Mouse (Mus musculus) midbrain, embryonic 13.5 days (tissue): ENCODE results near the gene Fyn. TPM values are rescaled to one million over a fixed set of nuclear protein-coding genes. Genes with fewer than 3 reads are reported as not detected.

Source experiments
- ATAC-seq: fragments of 200-750 bp; cut with Nextera tagmentation; 2 replicates; pipeline ENCODE4 v1.8.0; 2017; ENCODE audit warnings: mild to moderate bottlenecking, moderate TSS enrichment, moderate library complexity
- H3K27ac ChIP-seq: fragments of 300-500 bp; sonication (generic); 2 replicates; pipeline ENCODE4 v1.5.1; 2015; ENCODE audit warnings: inconsistent platforms, mild to moderate bottlenecking, moderate library complexity
- H3K27me3 ChIP-seq: fragments of 300-500 bp; sonication (generic); 2 replicates; pipeline ENCODE4 v1.6.1; 2015; ENCODE audit warnings: mild to moderate bottlenecking, inconsistent platforms
- H3K36me3 ChIP-seq: fragments of 300-500 bp; sonication (generic); 2 replicates; pipeline ENCODE4 v1.6.1; 2015; ENCODE audit warnings: mild to moderate bottlenecking, inconsistent platforms
- H3K4me1 ChIP-seq: fragments of 300-500 bp; sonication (generic); replicated peaks from 2 replicates; pipeline ENCODE4 v1.6.1; 2015; ENCODE audit warnings: inconsistent platforms
- H3K4me2 ChIP-seq: fragments of 300-500 bp; sonication (generic); replicated peaks from 2 replicates; pipeline ENCODE4 v1.6.1; 2015; ENCODE audit warnings: moderate library complexity, mild to moderate bottlenecking, inconsistent platforms
- H3K4me3 ChIP-seq: fragments of 300-500 bp; sonication (generic); replicated peaks from 2 replicates; pipeline ENCODE4 v1.5.1; 2015; ENCODE audit warnings: mild to moderate bottlenecking, inconsistent platforms
- H3K9ac ChIP-seq: fragments of 300-500 bp; sonication (generic); replicated peaks from 2 replicates; pipeline ENCODE4 v1.6.1; 2015; ENCODE audit warnings: mild to moderate bottlenecking, inconsistent platforms
- H3K9me3 ChIP-seq: fragments of 300-500 bp; sonication (generic); 2 replicates; pipeline ENCODE4 v1.6.1; 2016; ENCODE audit warnings: mild to moderate bottlenecking, inconsistent platforms
- WGBS: fragments of 180-500 bp; shearing (Covaris S2); methylation state at CpG from one replicate; pipeline ENCODE4 v1.1.7; 2015; 5-methylcytosine and 5-hydroxymethylcytosine counted together
- polyA plus RNA-seq: library from polyadenylated mRNA; unstranded; fragments of >200 nt; fragmentation: Nextera tagmentation; extraction: Ambion mirVana; gene quantifications from 2 replicates; pipeline ENCODE4 v1.2.1, GENCODE M21; 2015

Fyn gene
- polyA plus RNA-seq, 1 experiment from 2014 or later, result 64.8 TPM

DNA sequence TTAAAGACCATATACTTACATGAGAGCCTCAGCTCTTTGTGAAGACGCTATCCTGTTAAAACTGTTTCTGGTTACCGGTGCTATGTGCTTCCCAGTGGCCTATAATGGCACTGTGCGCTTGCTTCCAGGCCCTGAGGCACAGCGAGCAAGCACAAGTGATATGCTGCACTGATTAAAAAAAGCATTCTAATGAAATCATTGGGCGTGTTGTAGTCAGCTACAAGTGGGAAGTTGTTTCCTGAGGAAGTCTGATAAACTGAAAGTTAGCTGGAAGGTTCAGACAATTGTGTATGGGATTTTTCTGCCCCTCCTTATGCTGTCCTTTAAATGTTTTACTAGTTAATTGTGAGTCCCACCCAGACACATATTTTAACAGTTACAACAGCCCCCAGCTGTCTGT, 49.0 kb downstream of the Fyn start:
- Histone ChIP-seq H3K36me3 (no peaks in the 10 kb centered on the region), H3K9me3 (no peaks in the 10 kb centered on the region), H3K27me3 (no peaks in the 10 kb centered on the region), H3K9ac (no peak overlapping the region), H3K4me1 (peaks cover 59% of the 10 kb centered on the region), H3K4me3 (no peak overlapping the region), H3K4me2 (no peak overlapping the region), H3K27ac (no peak overlapping the region)
- no peak for ATAC-seq
- WGBS, result 76% methylated on average over 5 of the region's 5 CpGs

DNA sequence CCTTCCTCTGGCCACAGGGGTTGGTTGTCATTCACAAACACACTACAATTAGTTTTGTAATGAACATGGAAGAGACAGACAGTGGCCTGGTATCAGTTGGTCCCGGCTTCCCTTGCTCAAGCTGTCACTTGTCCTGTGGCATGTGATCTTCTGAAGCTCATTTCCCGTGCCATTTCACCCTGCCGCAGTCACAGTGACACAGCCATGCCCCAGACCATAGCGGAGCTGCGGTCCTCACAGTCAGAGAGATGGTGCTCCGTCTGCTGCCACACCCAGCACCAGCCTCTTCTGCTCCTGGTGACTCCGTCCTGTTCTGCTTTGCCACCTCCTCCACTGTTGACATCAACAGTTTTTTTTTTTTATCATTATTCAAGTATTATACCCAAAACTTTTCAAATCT, 49.7 kb downstream of the Fyn start:
- peaks cover 52% of the 10 kb centered on the region for H3K4me1 ChIP-seq
- 90% methylated on average over 7 of the region's 7 CpGs for WGBS
- no peak overlapping the region for H3K9ac ChIP-seq
- no peak for ATAC-seq
- no peak overlapping the region for H3K27ac ChIP-seq
- H3K9me3 ChIP-seq, result no peaks in the 10 kb centered on the region
- no peaks in the 10 kb centered on the region for H3K27me3 ChIP-seq
- H3K36me3 ChIP-seq, result no peaks in the 10 kb centered on the region
- no peak overlapping the region for H3K4me3 ChIP-seq
- H3K4me2 ChIP-seq, result no peak overlapping the region

DNA sequence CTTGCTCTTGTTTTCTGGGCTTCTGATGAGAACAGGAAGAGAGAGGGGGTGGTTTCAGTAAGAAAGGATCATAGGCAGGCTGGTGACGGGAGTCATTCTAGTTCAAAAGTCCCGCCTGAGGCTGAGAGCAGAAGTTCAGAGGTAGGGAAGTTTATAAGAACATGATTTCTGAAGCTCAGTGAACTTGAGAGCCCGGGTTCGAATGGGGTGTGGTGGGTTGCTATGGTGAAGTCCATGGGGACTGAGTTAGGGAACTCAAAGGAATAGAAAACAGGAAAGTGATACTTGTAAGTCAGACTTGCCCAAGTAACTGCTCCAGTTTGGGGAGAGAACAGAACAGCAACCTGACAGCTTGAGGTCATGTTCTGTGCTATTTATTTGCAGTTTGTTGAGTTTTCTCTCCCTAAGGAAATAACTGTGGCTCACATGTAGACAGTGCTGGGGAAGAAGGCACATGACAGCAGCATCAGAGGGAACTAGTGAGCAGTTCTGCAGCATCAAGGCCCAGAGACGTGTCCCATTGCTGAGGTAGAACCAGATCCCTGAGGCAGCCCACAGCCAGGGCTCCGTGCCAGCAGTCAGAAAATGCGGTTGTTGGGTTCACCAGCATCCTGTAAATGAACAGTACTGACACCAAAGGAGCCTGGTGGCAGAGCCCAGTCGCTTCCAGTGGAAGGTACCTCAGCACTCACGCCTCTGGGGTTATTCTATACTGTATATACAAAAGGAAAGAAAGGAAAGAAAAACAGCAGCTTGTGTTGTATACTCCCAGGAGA, 52.4 kb downstream of the Fyn start:
- WGBS, result 69% methylated on average over 9 of the region's 9 CpGs
- no peak overlapping the region for H3K4me3 ChIP-seq
- H3K27ac ChIP-seq, result no peak overlapping the region
- H3K9ac ChIP-seq, result no peak overlapping the region
- H3K4me1 ChIP-seq, result peaks cover 49% of the 10 kb centered on the region
- peaks cover 4% of the 10 kb centered on the region for H3K36me3 ChIP-seq
- no peaks in the 10 kb centered on the region for H3K27me3 ChIP-seq
- ATAC-seq, result peak; percentile 31; the same call in 1 of the 2 replicates
- H3K4me2 ChIP-seq, result no peak overlapping the region
- no peaks in the 10 kb centered on the region for H3K9me3 ChIP-seq

DNA sequence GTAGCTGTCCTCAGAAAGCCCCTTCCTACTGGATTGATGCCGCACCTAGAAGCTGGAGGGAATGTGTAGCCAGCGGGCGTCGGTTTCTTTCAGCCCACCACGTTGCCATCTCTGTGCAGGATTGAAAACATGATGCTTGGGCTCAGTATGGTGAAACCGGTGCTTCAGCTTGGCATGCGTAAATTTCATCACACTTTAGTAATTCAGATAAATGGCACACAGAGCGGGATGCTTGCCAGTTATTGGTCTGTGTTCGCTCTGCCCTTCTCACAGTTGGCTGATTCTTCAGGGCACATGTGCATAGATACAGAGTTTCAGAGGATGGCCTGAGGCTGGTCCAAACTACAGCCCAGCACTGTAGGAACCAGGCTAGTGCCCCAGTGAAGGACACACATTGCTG, 53.1 kb downstream of the Fyn start:
- 0 out of 2 replicates have a peak, but pooled peaks have one; percentile 18 for ATAC-seq
- no peaks in the 10 kb centered on the region for H3K27me3 ChIP-seq
- no peak overlapping the region for H3K27ac ChIP-seq

DNA sequence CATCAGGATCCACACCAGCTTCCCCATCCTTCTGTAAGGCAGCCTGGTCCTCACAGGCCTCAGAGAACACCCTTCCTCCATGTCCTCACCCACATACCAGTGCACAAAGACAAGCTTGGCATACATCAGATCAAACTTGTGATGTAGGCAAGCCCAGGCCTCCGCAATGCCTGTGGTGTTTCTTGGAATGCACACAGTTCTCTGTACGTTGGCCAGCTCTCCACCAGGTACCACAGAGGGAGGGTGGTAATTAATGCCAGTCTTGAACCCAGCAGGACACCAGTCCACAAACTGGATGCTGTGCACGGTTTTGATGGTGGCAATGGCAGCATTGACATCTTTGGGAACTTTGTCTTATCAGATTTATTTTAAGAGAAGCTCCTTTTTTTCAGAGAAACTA, 56.0 kb downstream of the Fyn start:
- ATAC-seq, result no peak
- no peak overlapping the region for H3K27ac ChIP-seq
- no peak overlapping the region for H3K4me2 ChIP-seq
- H3K9me3 ChIP-seq, result no peaks in the 10 kb centered on the region
- H3K27me3 ChIP-seq, result no peaks in the 10 kb centered on the region
- peaks cover 4% of the 10 kb centered on the region for H3K36me3 ChIP-seq
- H3K4me1 ChIP-seq, result peaks cover 57% of the 10 kb centered on the region
- H3K9ac ChIP-seq, result no peak overlapping the region
- WGBS, result 91% methylated on average over 3 of the region's 3 CpGs
- H3K4me3 ChIP-seq, result no peak overlapping the region

More for the DNA sequence above, 53.1 kb downstream of the Fyn start:
- no peaks in the 10 kb centered on the region for H3K9me3 ChIP-seq
- H3K4me1 ChIP-seq, result peaks cover 52% of the 10 kb centered on the region
- H3K4me2 ChIP-seq, result no peak overlapping the region
- peaks cover 4% of the 10 kb centered on the region for H3K36me3 ChIP-seq
- 90% methylated on average over 9 of the region's 9 CpGs for WGBS
- H3K9ac ChIP-seq, result no peak overlapping the region
- no peak overlapping the region for H3K4me3 ChIP-seq

DNA sequence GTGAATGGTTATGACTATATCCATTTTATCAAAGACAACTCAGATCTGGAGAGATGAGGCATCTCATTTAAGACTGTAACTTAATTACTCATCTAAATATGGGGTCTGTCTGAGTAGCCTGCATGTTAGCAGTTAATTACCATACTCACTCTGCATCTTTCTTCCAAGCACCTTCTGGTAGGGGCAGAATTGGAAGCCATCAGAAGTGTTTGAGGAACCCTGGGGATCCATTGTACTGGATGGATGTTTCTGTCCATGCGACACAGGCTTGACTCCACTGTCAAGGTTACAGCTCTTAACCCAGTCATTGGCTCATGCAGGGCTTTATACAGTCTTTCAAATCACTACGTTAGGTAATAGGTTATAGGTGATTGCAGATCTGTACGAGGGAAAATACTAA, 57.4 kb downstream of the Fyn start:
- ATAC-seq, result no peak
- H3K36me3 ChIP-seq, result peaks cover 4% of the 10 kb centered on the region
- H3K4me1 ChIP-seq, result peaks cover 58% of the 10 kb centered on the region
- no peaks in the 10 kb centered on the region for H3K27me3 ChIP-seq
- H3K9me3 ChIP-seq, result no peaks in the 10 kb centered on the region
- H3K4me2 ChIP-seq, result no peak overlapping the region
- H3K4me3 ChIP-seq, result no peak overlapping the region
- 87% methylated on average over 3 of the region's 3 CpGs for WGBS
- H3K9ac ChIP-seq, result no peak overlapping the region
- no peak overlapping the region for H3K27ac ChIP-seq

DNA sequence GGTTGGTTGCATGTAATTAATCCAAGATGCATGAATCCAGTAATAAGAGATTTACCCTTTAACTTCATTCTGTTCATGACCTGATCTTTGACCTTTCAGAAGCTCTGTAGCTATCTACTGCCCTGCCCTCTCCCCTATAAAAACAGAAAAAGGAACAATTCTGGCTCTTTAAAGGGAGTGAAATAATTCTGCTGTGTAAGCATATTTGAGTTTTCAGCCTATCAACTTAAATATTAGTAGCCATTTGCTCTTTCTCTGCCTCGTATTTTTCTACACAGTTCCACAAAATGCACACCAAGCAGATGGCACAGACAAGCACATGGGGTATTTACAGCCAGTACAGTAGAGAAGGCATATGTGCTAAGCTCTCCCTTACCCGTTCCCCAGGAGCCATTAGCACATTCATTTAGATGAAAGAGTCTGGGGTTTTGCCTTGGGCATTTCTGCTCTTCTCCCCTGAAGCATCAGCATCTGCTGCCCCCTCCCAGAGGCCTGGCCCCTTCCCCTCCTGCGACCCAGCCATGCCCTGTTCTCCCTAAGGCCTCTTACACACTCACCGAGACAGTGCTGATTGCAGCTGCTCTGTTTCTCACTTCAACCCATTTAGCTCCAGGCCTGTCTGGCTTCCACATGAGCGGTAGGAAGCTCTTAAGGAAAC, 58.3 kb downstream of the Fyn start:
- Histone ChIP-seq H3K36me3 (peaks cover 4% of the 10 kb centered on the region), H3K4me3 (no peak overlapping the region), H3K9ac (no peak overlapping the region), H3K27me3 (no peaks in the 10 kb centered on the region), H3K4me1 (peaks cover 54% of the 10 kb centered on the region), H3K9me3 (no peaks in the 10 kb centered on the region), H3K4me2 (no peak overlapping the region), H3K27ac (peak overlapping the region; percentile 67)
- WGBS, result 44% methylated on average over 5 of the region's 5 CpGs
- ATAC-seq, result peak; percentile 79

DNA sequence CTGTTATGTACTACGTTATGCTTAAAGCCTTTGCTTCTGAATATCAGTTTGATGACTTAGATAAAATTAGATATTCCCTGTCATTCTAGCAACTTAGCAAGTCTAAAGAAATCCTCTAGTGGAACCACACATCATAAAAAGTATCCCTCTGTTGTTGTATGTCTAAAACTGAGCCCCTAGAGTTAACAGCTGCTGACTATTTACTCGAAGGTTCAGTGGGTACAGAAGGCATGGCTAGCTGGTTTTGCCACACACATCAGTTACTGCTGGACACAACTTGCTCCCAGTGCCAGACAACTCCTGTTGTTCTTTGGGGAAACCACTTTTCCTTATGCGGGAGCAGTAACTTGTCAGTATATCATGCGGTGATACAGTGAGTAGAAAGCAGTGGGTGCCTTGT, 61.0 kb downstream of the Fyn start:
- no peak for ATAC-seq
- no peak overlapping the region for H3K4me2 ChIP-seq
- 95% methylated on average over 4 of the region's 4 CpGs for WGBS
- no peak overlapping the region for H3K9ac ChIP-seq
- no peaks in the 10 kb centered on the region for H3K27me3 ChIP-seq
- peaks cover 67% of the 10 kb centered on the region for H3K4me1 ChIP-seq
- H3K4me3 ChIP-seq, result no peak overlapping the region
- H3K27ac ChIP-seq, result no peak overlapping the region
- H3K9me3 ChIP-seq, result no peaks in the 10 kb centered on the region
- peaks cover 1% of the 10 kb centered on the region for H3K36me3 ChIP-seq

DNA sequence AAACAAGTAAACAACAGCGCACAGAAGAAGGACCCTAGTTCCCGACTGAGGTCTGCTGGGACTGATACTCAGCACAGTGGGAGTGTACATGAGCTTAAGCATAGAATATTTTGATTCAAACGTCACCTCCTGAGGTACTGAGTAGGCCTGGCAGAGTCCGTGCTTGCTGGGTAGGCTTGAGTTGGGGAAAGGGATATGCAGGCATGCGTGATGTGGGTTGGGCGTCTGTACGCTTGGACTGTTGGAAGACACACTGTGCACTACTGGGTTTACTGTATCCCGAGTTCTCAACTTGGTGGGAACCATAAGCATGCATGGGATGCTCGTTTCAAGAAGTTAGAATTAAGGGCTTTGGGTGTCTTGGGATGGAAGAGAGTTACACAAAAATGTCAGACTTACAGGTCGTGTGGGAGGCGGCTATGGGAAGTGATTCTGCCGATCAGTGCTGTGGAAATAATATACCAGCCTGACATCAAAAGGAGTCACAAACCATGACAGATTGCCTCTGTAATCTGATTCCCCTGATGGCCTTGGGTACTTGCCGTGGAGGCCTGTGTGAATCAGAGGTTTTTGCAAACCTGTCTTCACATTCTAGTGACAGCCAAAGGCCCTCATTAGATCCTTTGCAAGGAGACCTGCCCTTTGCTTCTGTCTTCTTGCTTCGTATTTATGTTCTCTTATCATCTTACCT, 61.6 kb downstream of the Fyn start:
- 54% methylated on average over 14 of the region's 14 CpGs for WGBS
- Histone ChIP-seq H3K27ac (no peak overlapping the region), H3K9me3 (no peaks in the 10 kb centered on the region), H3K4me2 (no peak overlapping the region), H3K4me3 (no peak overlapping the region), H3K36me3 (no peaks in the 10 kb centered on the region), H3K4me1 (peaks cover 72% of the 10 kb centered on the region), H3K9ac (no peak overlapping the region), H3K27me3 (no peaks in the 10 kb centered on the region)
- no peak for ATAC-seq

DNA sequence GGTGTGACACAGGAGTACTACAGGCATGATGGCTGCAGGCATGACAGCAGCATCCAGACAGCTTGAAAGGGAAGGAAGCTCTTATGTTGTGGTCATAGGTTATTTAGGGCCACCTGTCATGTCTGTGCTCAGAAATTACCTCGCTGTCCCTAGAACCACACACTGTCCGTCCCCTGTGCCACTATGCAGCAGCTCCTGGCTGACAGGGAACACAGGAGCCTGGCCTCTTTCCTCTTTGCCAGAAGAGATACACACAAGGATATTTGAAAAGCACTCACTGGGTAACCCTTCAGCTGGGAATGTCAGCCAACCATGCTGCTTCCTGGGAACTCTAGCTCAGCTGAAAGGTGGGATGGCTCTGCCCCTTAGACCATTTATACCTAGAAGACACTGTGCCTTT, 62.6 kb downstream of the Fyn start:
- Histone ChIP-seq H3K4me1 (peaks cover 73% of the 10 kb centered on the region), H3K9me3 (no peaks in the 10 kb centered on the region), H3K9ac (no peak overlapping the region), H3K4me2 (no peak overlapping the region), H3K27ac (0 out of 2 replicates have a peak overlapping the region, but pooled peaks have one; percentile 36), H3K36me3 (no peaks in the 10 kb centered on the region), H3K4me3 (no peak overlapping the region), H3K27me3 (no peaks in the 10 kb centered on the region)
- ATAC-seq, result no peak
- 84% methylated on average over 2 of the region's 2 CpGs for WGBS

DNA sequence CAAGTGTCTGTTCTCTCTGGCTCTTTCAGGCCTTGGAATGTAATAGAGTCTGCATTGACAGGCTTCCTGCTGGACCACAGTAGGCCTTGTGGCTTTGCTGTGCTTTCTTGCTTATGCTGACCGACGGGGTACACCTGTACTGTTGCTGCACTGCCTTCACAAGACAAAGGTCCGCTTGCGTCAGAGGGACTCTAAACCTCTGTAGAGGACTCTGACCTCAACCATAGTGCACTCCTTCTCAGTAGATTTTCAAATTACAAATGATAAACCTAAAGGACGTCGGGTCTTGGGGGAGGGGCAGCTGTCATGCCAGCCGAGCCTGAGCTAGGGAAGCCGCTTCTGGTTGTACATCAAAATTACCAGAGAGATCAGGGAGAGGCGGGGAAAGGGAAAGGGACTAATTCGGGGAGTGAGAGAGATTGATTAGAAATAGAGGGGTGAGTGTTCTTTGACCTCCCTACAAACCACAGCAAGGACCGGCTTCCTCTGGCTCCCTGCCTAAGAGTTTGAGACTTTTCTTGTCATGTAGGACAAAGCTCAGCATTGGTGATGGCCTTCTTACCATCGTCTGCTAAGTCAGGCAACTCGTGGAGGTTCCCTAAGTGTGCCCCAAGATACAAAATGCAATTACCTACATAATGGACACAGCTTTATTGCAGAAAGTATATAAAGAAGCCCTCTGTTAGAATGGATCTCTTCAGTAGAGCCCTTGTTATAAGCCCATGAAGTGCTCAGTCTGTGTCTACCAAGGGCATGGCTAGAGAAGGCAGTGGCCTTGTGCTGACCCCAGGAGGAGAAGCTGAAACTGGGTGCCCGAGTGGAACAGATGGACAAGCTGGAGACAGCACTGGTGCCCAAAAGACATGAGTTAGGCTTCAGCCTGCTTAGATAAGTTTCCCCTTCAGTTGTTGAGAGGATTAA, 64.3 kb downstream of the Fyn start:
- ATAC-seq, result no peak
- Histone ChIP-seq H3K4me1 (peaks cover 61% of the 10 kb centered on the region), H3K9ac (no peak overlapping the region), H3K4me2 (no peak overlapping the region), H3K36me3 (no peaks in the 10 kb centered on the region), H3K9me3 (no peaks in the 10 kb centered on the region), H3K4me3 (no peak overlapping the region), H3K27ac (0 out of 2 replicates have a peak overlapping the region, but pooled peaks have one; percentile 5), H3K27me3 (no peaks in the 10 kb centered on the region)
- 84% methylated on average over 14 of the region's 14 CpGs for WGBS
